Mouse (Mus musculus) embryonic facial prominence, embryonic 11.5 days (tissue): ENCODE results near the gene Cstf1. TPM values are rescaled to one million over a fixed set of nuclear protein-coding genes. Genes with fewer than 3 reads are reported as not detected.

ENCODE experiments used
- ATAC-seq: fragments of 200-750 bp; cut with Nextera tagmentation; replicated peaks from 2 replicates; pipeline ENCODE4 v1.8.0; 2017; ENCODE audit warnings: low read depth; ENCODE audit not compliant: insufficient number of reproducible peaks, low FRiP score, low TSS enrichment
- DNase-seq: peaks from one replicate; pipeline ENCODE4 v3.0.0-alpha.2; 2015; ENCODE audit warnings: low spot score
- H3K27ac ChIP-seq: fragments of 300-500 bp; sonication (generic); replicated peaks from 2 replicates; pipeline ENCODE4 v1.5.1; 2014; ENCODE audit warnings: mild to moderate bottlenecking, low read depth, low read length, control low read depth
- H3K27me3 ChIP-seq: fragments of 300-500 bp; sonication (generic); 2 replicates; pipeline ENCODE4 v1.6.1; 2014; ENCODE audit warnings: mild to moderate bottlenecking, low read length, moderate library complexity, mixed read lengths; ENCODE audit not compliant: control insufficient read depth, insufficient read depth
- H3K36me3 ChIP-seq: fragments of 300-500 bp; sonication (generic); replicated peaks from 2 replicates; pipeline ENCODE4 v1.6.1; 2014; ENCODE audit warnings: low read depth, mild to moderate bottlenecking, low read length, moderate library complexity, mixed read lengths; ENCODE audit not compliant: control insufficient read depth, insufficient read depth
- H3K4me1 ChIP-seq: fragments of 300-500 bp; sonication (generic); 2 replicates; pipeline ENCODE4 v1.6.1; 2014; ENCODE audit warnings: low read length, mixed read lengths; ENCODE audit not compliant: control insufficient read depth, insufficient read depth
- H3K4me2 ChIP-seq: fragments of 300-500 bp; sonication (generic); 2 replicates; pipeline ENCODE4 v1.6.1; 2014; ENCODE audit warnings: low read depth, mild to moderate bottlenecking, control low read depth, low read length, moderate library complexity
- H3K4me3 ChIP-seq: fragments of 300-500 bp; sonication (generic); 2 replicates; pipeline ENCODE4 v1.5.1; 2014; ENCODE audit warnings: low read depth, low read length, control low read depth
- H3K9ac ChIP-seq: fragments of 300-500 bp; sonication (generic); replicated peaks from 2 replicates; pipeline ENCODE4 v1.6.1; 2014; ENCODE audit warnings: mild to moderate bottlenecking, control low read depth, low read length
- H3K9me3 ChIP-seq: fragments of 300-500 bp; sonication (generic); replicated peaks from 2 replicates; pipeline ENCODE4 v1.6.1; 2016; ENCODE audit warnings: mild to moderate bottlenecking, low read length, inconsistent platforms, mixed read lengths; ENCODE audit not compliant: control insufficient read depth
- WGBS: fragments of 180-500 bp; shearing (Covaris S2); extraction: QIAGEN DNeasy Blood & Tissue Kit; methylation state at CpG from one replicate; pipeline ENCODE4 v1.1.7; 2014; 5-methylcytosine and 5-hydroxymethylcytosine counted together
- polyA plus RNA-seq: library from polyadenylated mRNA; unstranded; fragments of >200 nt; fragmentation: Nextera tagmentation; extraction: Ambion mirVana; gene quantifications from 2 replicates; pipeline ENCODE4 v1.2.1, GENCODE M21; 2014

The Cstf1 gene
- polyA plus RNA-seq, 1 experiment from 2014 or later, result 51.6 TPM

DNA sequence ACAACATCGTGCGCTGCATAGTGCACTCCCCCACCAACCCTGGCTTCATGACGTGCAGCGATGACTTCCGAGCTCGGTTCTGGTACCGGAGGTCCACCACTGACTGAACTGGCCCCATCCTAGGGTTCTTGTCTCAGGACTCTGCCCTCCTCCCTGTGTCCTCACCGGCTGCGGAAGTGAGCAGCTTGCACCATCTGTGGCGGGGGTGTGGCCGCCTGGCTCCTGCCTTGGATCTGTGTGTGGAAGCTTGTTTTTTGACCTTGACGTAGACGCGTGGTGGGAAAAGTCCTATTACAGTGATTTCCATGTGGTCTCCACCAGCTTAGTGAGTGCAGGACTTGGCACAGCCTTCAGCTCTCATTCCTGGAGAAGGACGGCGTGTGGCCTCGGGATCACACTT, 10.0 kb downstream of the Cstf1 start:
- H3K27ac ChIP-seq, result no peak overlapping the region
- peaks cover 19% of the 10 kb centered on the region for H3K36me3 ChIP-seq
- no peak for DNase-seq
- 93% methylated on average over 17 of the region's 17 CpGs for WGBS
- H3K4me3 ChIP-seq, result no peak overlapping the region
- ATAC-seq, result no peak
- no peak overlapping the region for H3K9ac ChIP-seq
- H3K4me2 ChIP-seq, result no peak overlapping the region
- H3K27me3 ChIP-seq, result no peaks in the 10 kb centered on the region
- H3K4me1 ChIP-seq, result no peaks in the 10 kb centered on the region
- H3K9me3 ChIP-seq, result no peaks in the 10 kb centered on the region

DNA sequence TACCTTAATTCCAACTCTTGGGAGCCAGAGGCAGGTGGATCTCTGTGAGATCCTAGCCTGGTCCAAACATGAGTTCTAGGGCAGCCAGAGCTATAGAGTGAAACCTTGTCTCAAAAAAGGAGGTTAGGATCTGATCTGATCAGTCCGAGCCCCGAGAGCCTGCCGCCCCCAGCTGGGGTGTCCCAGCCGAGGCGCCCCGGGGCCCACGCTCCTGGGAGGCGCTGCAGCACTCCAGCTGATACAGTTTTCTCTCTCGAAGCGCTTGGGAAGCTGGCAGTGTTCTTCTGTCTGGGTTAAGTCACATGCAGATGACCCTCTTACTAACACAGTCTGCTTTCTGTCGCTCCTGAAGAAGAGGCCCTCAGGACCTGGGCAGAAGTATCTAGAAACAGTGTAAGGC, 10.9 kb downstream of the Cstf1 start:
- Histone ChIP-seq H3K27ac (no peak overlapping the region), H3K4me3 (no peak overlapping the region), H3K4me2 (no peak overlapping the region), H3K9me3 (no peaks in the 10 kb centered on the region), H3K9ac (no peak overlapping the region), H3K4me1 (no peaks in the 10 kb centered on the region), H3K27me3 (no peaks in the 10 kb centered on the region), H3K36me3 (peaks cover 17% of the 10 kb centered on the region)
- 94% methylated on average over 11 of the region's 11 CpGs for WGBS
- DNase-seq (no peak), ATAC-seq (no peak)

DNA sequence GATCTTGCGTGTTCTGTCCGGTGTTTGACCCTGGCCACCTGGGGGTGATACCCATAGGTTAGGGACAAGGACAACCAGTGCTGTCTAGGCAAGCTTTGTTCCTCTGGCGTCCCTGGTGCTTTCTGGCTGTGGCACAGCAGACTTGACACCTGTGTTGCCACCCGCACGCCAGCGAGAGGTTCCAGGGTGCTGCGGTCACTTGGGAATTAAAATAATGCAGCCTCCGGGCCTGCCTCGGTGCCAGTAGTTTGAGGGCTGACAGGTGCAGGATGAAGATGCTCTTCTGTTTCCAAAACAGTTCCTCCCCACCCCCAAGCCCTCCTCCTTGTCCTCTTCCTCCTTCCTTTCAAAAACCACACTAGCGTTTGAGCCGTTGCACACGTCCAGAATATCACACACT, 11.4 kb downstream of the Cstf1 start:
- ATAC-seq (no peak), DNase-seq (no peak)
- H3K4me2 ChIP-seq, result no peak overlapping the region
- no peak overlapping the region for H3K9ac ChIP-seq
- no peak overlapping the region for H3K27ac ChIP-seq
- no peaks in the 10 kb centered on the region for H3K4me1 ChIP-seq
- WGBS, result 85% methylated on average over 12 of the region's 12 CpGs
- peaks cover 14% of the 10 kb centered on the region for H3K36me3 ChIP-seq
- H3K27me3 ChIP-seq, result no peaks in the 10 kb centered on the region
- no peak overlapping the region for H3K4me3 ChIP-seq
- H3K9me3 ChIP-seq, result no peaks in the 10 kb centered on the region

DNA sequence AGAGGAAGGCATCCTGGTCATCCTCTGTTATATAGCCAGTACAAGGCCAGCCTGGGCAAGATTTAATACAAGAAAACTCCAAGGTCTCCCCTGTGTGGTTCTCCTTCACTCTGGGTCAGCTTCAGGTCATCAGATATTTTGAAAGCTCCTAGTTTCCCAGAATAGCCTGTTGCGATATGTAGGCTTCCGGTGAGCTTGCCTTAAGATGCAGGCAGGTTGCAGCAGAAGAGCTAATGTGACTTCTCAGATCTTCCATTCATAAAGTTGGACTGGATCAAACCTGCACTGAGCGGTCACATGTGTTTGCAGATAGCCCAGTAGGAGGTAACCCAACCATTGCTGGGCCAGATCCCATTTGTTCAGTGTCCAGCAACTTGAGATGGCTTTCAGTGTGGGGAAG, 14.2 kb downstream of the Cstf1 start:
- WGBS, result 97% methylated on average over 3 of the region's 3 CpGs
- Histone ChIP-seq H3K36me3 (peaks cover 11% of the 10 kb centered on the region), H3K4me1 (no peaks in the 10 kb centered on the region), H3K9me3 (no peaks in the 10 kb centered on the region), H3K9ac (no peak overlapping the region), H3K27me3 (no peaks in the 10 kb centered on the region), H3K4me3 (no peak overlapping the region), H3K27ac (no peak overlapping the region), H3K4me2 (no peak overlapping the region)
- DNase-seq (no peak), ATAC-seq (no peak)

DNA sequence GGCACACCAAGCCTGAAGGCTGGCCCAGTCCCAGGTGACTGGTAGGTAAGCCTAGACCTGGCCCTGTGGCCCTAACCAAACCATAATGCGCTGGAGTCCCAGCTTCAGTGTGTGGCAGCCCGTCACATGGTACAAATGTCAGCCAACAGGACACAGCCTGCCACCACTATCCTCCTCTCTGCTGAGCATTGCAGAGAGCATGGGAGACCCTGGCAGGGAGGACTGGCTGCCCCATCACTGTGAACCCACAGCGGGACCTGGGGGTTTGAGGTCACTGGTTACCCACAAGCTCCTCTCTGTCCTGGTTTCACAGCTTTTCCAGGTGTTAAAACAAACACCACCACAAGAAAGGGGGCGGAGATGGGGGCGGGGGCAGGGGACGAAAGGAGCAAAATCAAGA, 19.9 kb downstream of the Cstf1 start:
- Histone ChIP-seq H3K9ac (no peak overlapping the region), H3K27ac (no peak overlapping the region), H3K9me3 (no peaks in the 10 kb centered on the region), H3K36me3 (no peaks in the 10 kb centered on the region), H3K27me3 (no peaks in the 10 kb centered on the region), H3K4me2 (no peak overlapping the region), H3K4me3 (no peak overlapping the region), H3K4me1 (no peaks in the 10 kb centered on the region)
- DNase-seq (no peak), ATAC-seq (no peak)
- 47% methylated on average over 6 of the region's 6 CpGs for WGBS

DNA sequence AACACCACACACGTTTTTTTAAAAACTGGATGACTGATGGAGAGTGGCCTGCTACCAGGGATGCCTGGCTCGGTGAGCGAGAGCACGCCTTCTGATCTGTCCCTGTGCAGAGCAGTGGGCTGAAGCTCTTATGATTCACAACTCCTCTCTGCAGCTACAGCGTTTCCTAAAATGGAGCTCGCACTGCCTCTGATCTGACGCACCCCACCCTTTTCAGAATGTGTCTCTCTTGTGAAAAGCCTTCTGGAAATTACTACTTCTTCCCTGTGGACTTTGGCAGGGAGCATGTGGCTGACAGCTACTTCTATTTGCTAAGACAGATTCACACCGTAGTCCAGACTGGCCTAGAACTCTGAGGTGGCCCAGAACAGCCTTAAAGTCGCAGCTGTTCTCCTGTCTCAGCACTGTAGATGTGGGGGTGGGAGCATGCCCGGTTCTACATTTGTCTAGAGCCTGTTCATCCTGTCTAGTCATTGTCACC, 21.6 kb downstream of the Cstf1 start:
- no peak for DNase-seq
- no peak overlapping the region for H3K4me3 ChIP-seq
- 78% methylated on average over 10 of the region's 10 CpGs for WGBS

DNA sequence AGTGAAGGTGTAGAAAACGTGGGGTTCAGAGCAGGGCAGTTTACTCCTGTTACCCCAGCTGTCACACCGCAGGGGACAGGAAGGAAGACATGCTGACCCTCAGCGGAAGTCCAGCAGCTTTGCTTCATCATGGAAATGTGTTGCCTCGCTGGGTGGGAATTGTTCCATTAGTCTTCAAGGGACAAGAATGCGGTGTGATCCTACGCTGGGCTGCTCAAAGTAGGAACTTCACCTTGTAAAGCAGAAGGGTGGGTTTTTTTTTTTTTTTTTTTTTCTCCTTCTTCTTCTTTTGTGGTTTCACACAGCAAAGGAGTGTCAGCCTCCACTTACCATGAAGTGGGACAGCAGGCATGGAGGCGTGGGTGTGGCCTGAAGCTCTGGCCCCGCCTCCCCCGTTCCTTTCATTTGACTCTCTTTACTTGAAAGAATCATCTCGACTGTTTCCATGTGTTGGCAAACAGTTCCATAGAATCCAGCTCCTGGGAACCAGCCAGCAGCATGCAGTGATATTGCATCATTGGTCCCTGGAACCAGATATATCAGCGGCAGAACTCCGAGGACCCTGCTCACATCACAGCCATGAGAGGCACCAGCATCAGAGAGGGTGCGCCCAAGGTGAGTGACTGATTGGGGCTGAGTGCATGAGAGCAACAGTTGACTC, 23.0 kb downstream of the Cstf1 start, which contains the start of gene Cass4:
Gene Cass4 (plus strand): TSS at position 404 of the 661 bp plus-strand sequence.
- H3K4me1 ChIP-seq, result no peaks in the 10 kb centered on the region
- WGBS, result 39% methylated on average over 13 of the region's 13 CpGs
- no peak for DNase-seq

More for the DNA sequence above, 21.6 kb downstream of the Cstf1 start:
- no peaks in the 10 kb centered on the region for H3K9me3 ChIP-seq
- H3K27me3 ChIP-seq, result no peaks in the 10 kb centered on the region
- ATAC-seq, result no peak
- no peaks in the 10 kb centered on the region for H3K4me1 ChIP-seq
- no peak overlapping the region for H3K9ac ChIP-seq
- H3K27ac ChIP-seq, result no peak overlapping the region
- H3K4me2 ChIP-seq, result no peak overlapping the region
- no peaks in the 10 kb centered on the region for H3K36me3 ChIP-seq

DNA sequence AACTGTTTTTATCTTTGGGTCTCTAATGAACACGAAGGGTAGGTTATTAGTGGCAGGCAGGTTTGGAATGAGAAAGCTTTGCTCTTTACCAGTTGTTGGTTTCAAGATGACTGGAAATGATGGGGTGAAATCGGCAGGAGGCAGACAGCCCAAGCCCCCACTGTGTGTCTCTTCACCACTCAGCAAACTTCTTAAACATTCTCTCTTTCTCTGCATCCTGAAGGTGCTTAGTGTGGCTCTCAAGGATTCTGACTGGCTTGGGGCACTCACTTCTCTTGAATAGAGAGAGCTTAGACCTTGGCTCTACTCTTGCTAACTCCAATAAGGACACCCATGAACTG, 23.5 kb downstream of the Cstf1 start:
- no peak overlapping the region for H3K4me2 ChIP-seq
- WGBS, result 71% methylated on average over 2 of the region's 2 CpGs
- H3K4me1 ChIP-seq, result no peaks in the 10 kb centered on the region
- H3K9me3 ChIP-seq, result no peaks in the 10 kb centered on the region
- ATAC-seq, result no peak
- no peaks in the 10 kb centered on the region for H3K36me3 ChIP-seq
- H3K27ac ChIP-seq, result no peak overlapping the region
- H3K4me3 ChIP-seq, result no peak overlapping the region
- DNase-seq, result no peak
- H3K27me3 ChIP-seq, result no peaks in the 10 kb centered on the region
- no peak overlapping the region for H3K9ac ChIP-seq

More for the DNA sequence above, 23.0 kb downstream of the Cstf1 start, which contains the start of gene Cass4:
- Histone ChIP-seq H3K27ac (no peak within 1 kb of the TSS), H3K27me3 (no peaks in the 10 kb centered on the region), H3K9ac (no peak within 1 kb of the TSS), H3K36me3 (no peaks in the 10 kb centered on the region), H3K4me2 (no peak within 1 kb of the TSS), H3K4me3 (no peak within 1 kb of the TSS), H3K9me3 (no peaks in the 10 kb centered on the region)
- no peak for ATAC-seq
